Mouse (Mus musculus) splenic B cell, adult 2 months (primary cell): Measurements from ENCODE around the gene Taf3.

Experiments
- DNase-seq: peaks from one replicate; pipeline ENCODE4 v3.0.0-alpha.2; 2011; ENCODE audit warnings: low read depth, low spot score
- H3K27me3 ChIP-seq: 2 replicates; pipeline ENCODE4 v1.6.1; 2012; ENCODE audit warnings: mild to moderate bottlenecking, low read length, moderate library complexity, mixed read lengths; ENCODE audit not compliant: control insufficient read depth, poor library complexity, insufficient read depth, severe bottlenecking
- H3K36me3 ChIP-seq: 2 replicates; pipeline ENCODE4 v1.6.1; 2012; ENCODE audit warnings: mild to moderate bottlenecking, low read length, moderate library complexity, mixed read lengths; ENCODE audit not compliant: control insufficient read depth, poor library complexity, insufficient read depth, severe bottlenecking

The Taf3 gene

GRCm38 (mm10) chr2:9896097-9896770 lies 152.2 kb downstream of the Taf3 start:
- DNase-seq = no peak
- no peaks in the 10 kb centered on the region; the same call in none of the 2 replicates for H3K27me3 ChIP-seq

GRCm38 (mm10) chr2:9894836-9895593 lies 153.4 kb downstream of the Taf3 start:
- Histone ChIP-seq H3K27me3 (no peaks in the 10 kb centered on the region; the same call in none of the 2 replicates), H3K36me3 (no peaks in the 10 kb centered on the region)
- DNase-seq = no peak

More at GRCm38 (mm10) chr2:9896097-9896770, 152.2 kb downstream of the Taf3 start:
- no peaks in the 10 kb centered on the region for H3K36me3 ChIP-seq

- Histone ChIP-seq H3K27me3 (peaks cover 2% of the 10 kb centered on the region), H3K36me3 (no peaks in the 10 kb centered on the region)
- DNase-seq = no peak
Observed at GRCm38 (mm10) chr2:9893272-9893953, 155.0 kb downstream of the Taf3 start.

DNA sequence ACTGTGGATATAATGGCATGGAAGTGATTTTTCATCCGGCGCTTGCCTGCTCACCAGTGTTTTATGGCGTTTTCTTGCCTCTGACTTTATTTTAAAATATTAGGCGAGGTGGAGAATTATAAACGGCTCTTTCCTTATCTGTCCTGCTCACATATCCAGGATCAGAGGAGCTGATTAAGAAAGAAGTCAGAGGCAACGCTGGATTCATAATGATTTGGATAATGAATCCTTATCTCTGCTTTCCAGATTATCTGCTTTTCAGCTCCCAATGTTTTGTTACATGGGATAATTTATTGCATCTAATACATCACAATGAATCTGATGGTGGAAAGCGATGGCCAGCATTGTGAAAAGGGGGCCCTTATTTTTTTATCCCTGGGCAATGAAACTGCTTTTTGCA lies 155.9 kb downstream of the Taf3 start:
- peaks cover 2% of the 10 kb centered on the region for H3K27me3 ChIP-seq
- no peak for DNase-seq
- no peaks in the 10 kb centered on the region for H3K36me3 ChIP-seq

DNA sequence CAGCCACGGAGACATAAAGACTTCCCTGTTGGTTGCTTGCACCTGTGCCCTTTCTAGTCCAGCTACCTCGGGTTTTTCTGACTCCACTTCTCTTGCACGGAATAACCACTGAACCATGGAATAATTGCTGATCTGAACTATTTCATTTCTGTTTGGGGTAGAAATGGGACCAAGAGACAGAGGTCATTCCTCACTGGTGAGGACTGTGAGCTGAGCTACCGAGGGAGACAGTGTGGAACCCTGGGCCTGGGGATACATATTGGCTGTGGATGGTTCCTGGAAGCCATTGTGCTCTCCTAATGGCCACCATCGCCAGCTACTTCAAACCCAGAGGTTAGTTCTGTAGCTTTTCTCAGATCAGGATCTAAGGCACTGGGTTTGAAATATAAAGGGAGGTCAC lies 157.5 kb downstream of the Taf3 start:
- no peaks in the 10 kb centered on the region for H3K36me3 ChIP-seq
- DNase-seq = peak; percentile 34
- H3K27me3 ChIP-seq = peaks cover 2% of the 10 kb centered on the region

GRCm38 (mm10) chr2:9890251-9890650 lies 158.1 kb downstream of the Taf3 start:
- no peak for DNase-seq
- peaks cover 2% of the 10 kb centered on the region for H3K27me3 ChIP-seq
- H3K36me3 ChIP-seq = no peaks in the 10 kb centered on the region

DNA sequence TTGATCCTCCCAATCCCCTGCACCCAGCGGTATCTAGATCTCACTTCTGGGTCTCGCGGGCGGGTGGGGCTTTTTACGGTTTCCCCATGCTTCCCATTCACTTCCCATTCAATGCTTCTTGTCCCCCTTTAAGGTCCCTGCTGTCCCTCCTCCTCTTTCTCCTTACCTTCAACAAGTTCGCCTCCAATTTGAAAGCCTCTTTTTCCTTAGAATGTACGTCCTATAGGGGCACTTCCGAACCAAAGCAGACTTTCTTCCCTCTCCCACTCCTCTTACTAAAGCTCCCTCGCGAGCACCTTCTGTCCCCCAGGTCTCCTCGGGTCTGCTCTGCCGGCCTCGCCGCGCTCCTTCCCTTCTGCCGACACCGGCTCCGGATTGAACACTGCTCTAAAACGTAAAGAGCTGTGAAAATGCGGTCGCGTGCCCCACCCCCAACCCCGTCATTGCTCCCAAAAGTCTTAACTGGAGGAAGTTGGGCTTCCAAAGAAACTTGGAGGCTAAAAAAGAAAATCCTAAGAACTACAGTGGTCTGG lies 158.7 kb downstream of the Taf3 start, which contains the start of gene Gata3:
Gene Gata3 (minus strand): TSS at position 384 of the 533 bp plus-strand sequence.
- Histone ChIP-seq H3K27me3 (peaks cover 2% of the 10 kb centered on the region), H3K36me3 (no peaks in the 10 kb centered on the region)
- DNase-seq = no peak

DNA sequence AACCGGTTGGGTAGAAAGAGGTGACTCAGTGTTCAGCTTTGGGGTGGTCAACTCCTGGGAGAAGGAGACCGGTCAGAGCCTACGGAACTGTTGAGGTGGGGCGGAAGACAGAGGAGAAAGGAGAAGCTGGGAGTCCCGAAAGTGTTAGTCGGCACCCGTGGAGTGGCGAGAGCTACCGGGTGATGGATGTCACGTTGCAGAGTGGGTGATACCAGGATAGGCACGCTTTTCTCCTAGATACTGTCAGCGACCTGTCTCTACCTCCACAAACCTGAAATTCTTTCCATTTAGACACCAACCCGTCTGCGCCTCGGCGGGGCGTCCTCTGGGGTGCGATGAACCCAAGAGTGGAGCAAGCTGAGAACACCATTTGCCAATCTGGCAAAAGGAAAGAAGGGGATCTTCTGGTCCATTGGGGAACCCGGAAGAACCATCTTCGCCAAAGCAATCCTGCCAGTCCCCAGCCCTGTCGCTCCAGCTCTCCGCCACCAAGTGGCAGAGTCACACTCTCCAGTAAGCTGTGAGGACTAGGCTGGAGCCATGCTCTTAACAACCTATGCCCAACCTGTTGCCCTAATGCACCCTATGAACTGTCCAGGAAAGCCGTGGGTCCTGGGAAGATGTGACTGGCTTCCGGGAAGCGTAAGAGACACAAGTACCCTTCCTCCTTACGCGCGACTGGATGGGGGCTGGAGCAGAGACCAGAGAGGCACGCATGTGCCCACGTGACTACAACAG lies 159.3 kb downstream of the Taf3 start, which contains the start of gene 9230102O04Rik:
Gene 9230102O04Rik (minus strand): TSS at position 628 of the 738 bp plus-strand sequence.
- peak; percentile 37 for DNase-seq
- Histone ChIP-seq H3K36me3 (no peaks in the 10 kb centered on the region), H3K27me3 (peaks cover 5% of the 10 kb centered on the region)

DNA sequence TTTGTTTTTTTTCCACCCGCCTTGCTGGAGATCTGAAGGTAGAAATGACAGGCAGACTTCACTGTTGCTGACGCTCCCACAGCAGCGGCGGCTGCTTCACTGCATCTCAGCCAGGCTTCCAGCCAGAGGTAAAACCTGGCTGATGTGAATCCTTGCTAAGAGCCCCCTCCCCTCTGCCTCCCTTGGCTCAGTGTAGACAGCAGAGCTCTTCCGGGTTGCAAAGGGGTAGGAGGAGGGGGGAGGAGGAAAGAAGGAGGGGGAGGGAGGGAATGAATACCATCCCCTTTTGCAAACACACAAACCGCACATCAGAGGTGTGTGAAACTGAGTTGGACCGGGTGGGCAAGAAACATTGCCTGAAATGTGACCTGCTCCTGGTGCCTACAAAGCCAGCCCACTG lies 160.8 kb downstream of the Taf3 start:
- no peaks in the 10 kb centered on the region for H3K36me3 ChIP-seq
- H3K27me3 ChIP-seq = peaks cover 11% of the 10 kb centered on the region
- no peak for DNase-seq

DNA sequence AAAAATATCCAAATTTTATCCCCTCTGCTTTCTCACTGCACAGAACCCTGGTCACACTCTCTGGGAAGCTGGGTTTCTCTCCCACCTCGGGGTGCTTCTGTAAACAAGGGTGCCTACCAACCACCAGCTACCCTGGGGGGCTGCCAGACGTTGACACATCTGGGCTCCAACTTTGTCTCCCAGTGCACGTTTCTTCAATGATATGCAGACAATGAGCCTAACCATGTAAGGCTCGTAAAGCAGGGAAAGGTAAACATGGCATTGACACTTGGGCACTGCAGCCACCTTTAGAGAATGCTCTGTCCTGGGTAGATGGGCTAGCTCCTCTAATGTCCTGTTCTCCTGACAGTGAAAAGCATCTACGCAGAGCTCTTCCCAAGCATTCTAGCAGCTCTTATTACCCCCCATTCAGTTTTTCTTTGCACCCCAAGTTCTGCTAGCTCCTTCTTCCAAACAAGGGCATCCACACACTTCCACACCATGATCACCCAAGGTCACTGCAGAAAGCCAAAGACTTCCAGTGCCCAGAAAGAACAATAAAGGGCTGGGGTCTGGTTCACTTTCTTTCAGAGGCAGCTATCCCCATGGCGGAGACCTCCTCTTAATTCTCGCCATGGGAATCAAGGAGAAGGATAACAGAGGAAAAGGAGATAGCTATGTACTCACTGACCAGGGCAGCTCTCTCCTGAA lies 161.3 kb downstream of the Taf3 start:
- Histone ChIP-seq H3K36me3 (no peaks in the 10 kb centered on the region), H3K27me3 (peaks cover 13% of the 10 kb centered on the region)
- DNase-seq = no peak

- no peak for DNase-seq
- H3K36me3 ChIP-seq = no peaks in the 10 kb centered on the region
Observed at GRCm38 (mm10) chr2:9886031-9886430, 162.4 kb downstream of the Taf3 start.

GRCm38 (mm10) chr2:9885217-9885770 lies 163.1 kb downstream of the Taf3 start:
- no peak for DNase-seq
- Histone ChIP-seq H3K27me3 (peaks cover 16% of the 10 kb centered on the region), H3K36me3 (no peaks in the 10 kb centered on the region)

More at GRCm38 (mm10) chr2:9886031-9886430, 162.4 kb downstream of the Taf3 start:
- peaks cover 14% of the 10 kb centered on the region for H3K27me3 ChIP-seq

DNA sequence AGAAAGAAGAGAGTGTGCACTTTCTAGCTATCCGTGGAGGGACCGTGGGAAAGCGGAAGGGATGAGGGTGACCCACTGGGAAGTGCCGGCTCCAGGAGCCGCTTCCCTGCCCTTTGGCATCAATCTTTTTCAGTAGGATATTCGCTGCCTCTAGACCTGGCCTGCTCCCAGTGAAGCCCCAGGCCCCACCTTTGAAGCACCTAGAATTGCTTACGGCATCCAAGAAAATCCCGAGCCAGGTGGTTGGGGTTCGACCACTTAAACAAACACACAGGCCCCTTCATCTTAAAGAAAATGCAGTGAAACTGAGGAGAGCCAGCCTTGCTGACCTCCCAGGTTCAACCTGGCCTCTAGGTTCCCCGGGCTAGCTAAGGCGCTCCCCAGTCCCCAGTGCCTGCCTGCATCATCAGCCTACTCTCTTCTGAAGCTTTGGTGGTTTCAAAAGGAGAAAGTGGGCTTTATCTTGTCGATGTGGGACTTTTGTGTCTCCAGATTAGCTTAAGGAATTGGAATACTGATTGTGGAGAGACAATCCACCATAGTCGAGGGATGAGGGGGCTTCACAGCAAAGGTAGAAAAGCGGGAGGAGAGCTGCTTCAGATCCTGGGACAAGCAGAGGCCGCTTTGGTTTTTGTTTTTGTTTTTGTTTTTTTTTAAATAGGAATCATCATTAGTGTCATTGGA lies 163.7 kb downstream of the Taf3 start:
- DNase-seq = no peak
- Histone ChIP-seq H3K36me3 (no peaks in the 10 kb centered on the region), H3K27me3 (peaks cover 16% of the 10 kb centered on the region)
